Mouse (Mus musculus) megakaryocyte, adult 5-6 weeks (primary cell): ENCODE measurements around the gene Fam129a. TPM values are rescaled to one million over a fixed set of nuclear protein-coding genes. Genes with fewer than 3 reads are reported as not detected.

Source experiments
- total RNA-seq, 2 experiments: library from RNA; stranded (forward) in 1 of 2; stranded (reverse) in 1 of 2; fragments of 153-499, 151-499 nt in 1 of 2; fragments of 221-1000, 200-1000 nt in 1 of 2; gene quantifications; 2 replicates each; pipeline versions ENCODE4 v1.2.3 to v1.2.4; 2015 to 2017

Fam129a gene
- total RNA-seq, 2 experiments from 2014 or later = 69.2 to 157 TPM

Other genes with a start within 250 kb of the Fam129a start
- 108 and 109 TPM in 2 replicates for gene Ivns1abp, start 226.7 kb upstream of the Fam129a start, total RNA-seq (2015)
- gene Ivns1abp, start 226.7 kb upstream of the Fam129a start, total RNA-seq (2017) = 133 and 136 TPM in 2 replicates
- gene Swt1, start 142.7 kb upstream of the Fam129a start, total RNA-seq (2015) = 20.3 and 27.6 TPM in 2 replicates
- gene Swt1, start 142.7 kb upstream of the Fam129a start, total RNA-seq (2017) = 19.2 and 21.1 TPM in 2 replicates
- 34.7 and 40.4 TPM in 2 replicates for gene Trmt1l, start 142.6 kb upstream of the Fam129a start, total RNA-seq (2015)
- 20.8 and 20.9 TPM in 2 replicates for gene Trmt1l, start 142.6 kb upstream of the Fam129a start, total RNA-seq (2017)
- gene Rnf2, start 70.2 kb upstream of the Fam129a start, total RNA-seq (2015) = 39.1 and 44.5 TPM in 2 replicates
- gene Rnf2, start 70.2 kb upstream of the Fam129a start, total RNA-seq (2017) = 79.0 and 93.8 TPM in 2 replicates
- gene Edem3, start 184.2 kb downstream of the Fam129a start, total RNA-seq (2015) = 16.9 and 19.6 TPM in 2 replicates
- gene Edem3, start 184.2 kb downstream of the Fam129a start, total RNA-seq (2017) = 33.1 and 33.4 TPM in 2 replicates